Mouse (Mus musculus): ENCODE measurements around the gene Stx3. TPM values are rescaled to one million over a fixed set of nuclear protein-coding genes. Genes with fewer than 3 reads are reported as not detected.

Stx3 gene
- polyA plus RNA-seq (2015; fragmentation: Illumina TruSeq; extraction: RNeasy Lipid Tissue Mini Kit (QIAGEN cat#74804); ENCODE audit: insufficient read depth, low replicate concordance), result 7.6 TPM

DNA sequence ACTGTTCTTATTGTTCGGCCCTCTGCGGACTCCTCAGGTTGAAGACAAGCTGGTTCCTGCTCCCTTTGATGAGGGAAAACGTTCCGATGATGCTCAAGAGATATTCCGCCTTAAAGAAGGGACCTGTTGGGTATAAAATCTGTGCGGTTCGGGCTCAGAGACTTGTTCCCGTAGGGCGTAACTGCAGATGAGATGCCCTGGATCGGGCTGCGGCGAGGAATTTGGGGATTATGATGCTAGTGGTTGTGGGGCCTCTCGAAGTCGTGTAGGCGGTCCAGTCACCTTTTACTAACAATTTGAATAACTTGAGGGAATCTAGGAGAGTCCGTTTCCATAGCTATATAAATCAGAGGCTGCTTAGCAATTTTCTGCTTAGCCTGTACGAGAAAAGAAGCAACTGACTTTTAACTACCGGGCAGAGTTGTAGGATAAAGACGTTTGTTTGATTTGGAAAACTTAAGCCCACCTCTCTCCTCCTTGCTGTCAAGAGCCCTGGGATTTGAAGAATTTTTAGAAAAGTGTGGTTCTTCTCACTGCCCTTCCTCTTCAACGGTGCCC is at the start of gene Stx3:
Gene Stx3 (minus strand): TSS at position 261 of the 558 bp plus-strand sequence.

DNA sequence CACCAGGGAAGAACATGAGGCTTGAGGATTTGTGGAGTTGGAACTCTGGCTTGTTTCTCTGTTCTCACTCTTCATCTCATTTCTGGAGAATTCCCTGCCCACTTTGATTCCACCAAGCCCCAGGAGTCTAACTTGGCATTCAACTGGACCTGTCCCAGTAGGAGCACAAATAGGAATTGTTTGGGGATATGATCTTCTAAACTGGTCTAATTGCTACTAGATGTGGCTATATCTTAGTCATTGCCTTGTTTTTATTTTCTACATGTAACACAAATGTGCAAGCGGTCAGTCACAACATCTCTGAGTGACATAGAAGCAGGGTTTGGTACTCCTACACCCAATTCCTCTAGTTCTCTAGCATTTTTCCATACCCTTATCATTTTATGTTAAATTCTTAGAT is 41.8 kb upstream of the Stx3 start, which contains the start of gene Olfr1418:
Gene Olfr1418 (minus strand): TSS at position 101 of the 400 bp plus-strand sequence.

DNA sequence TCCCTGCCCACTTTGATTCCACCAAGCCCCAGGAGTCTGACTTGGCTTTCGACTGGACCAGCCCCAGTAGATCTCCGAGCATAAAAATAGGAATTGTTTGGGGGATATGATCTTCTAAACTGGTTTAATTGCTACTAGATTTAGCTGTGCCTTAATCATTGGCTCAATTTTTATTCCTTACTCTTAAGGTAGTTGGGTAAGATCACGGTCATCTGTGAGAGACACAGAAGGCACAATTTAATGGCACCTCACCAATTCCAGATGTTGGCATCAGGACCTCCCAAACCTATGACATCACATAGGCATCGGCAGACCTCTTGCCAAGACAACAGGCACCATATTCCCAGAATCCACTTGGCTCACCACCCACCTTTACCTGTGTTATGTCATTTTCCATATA is 19.9 kb upstream of the Stx3 start, which contains the start of gene Olfr1417:
Gene Olfr1417 (minus strand): TSS at position 101 of the 400 bp plus-strand sequence.

DNA sequence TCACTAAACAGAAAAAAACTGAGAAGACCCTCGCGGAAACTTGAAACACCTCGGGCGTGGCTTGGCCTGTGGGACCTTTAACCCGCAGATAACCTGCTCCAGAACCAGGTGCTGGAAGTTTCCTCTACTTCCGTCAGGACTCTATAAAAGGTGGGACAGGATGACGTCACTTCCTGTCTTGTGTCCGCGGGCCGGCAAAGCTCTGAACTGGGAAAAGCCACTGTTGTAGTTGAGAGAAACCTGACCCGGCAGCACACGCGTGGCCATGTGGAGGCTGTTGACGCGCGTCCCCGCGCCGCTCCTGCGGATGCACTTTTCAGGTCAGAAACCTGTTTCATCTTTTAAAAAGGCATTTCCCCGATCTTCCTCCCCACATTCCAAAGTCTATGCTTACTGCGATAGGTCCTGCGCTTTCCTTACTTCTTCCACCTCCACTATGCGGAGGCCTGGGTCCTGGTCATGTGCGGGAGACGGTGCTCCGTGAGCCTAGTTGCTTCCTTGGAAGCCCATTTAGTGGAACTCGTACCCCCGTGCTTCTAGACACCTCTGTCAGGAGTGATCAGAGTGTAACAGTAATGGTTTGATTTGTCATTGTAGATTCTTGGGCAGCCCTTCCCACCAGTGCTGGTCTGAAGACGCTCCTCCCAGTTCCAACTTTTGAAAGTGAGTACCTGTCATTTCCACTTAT is 48.9 kb downstream of the Stx3 start, which contains the start of gene Mrpl16:
Gene Mrpl16 (plus strand): TSS at position 187 of the 688 bp plus-strand sequence.

DNA sequence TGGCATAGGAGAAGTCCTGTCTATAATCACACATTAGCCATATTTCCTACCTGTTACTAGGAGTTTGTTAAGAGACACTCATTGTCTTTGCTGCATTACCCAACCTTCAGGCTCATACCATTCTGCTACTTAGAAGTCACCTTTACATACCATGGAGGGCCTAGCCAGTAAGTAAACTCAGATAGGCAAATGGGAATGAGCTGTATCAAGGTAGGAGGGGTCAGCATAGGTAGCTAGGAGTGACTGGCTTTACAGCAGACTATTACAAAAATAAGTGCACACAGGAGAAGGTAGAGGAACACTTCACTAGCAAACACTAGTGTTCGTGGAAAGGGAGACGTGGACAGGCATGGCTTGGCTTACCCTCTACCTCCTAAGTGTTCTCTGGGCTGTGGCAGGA is 71.9 kb downstream of the Stx3 start, which contains the start of gene Gif:
Gene Gif (plus strand): TSS at position 257 of the 400 bp plus-strand sequence.

Other genes with a start within 250 kb of the Stx3 start
- 11.1 TPM for gene Ms4a6d, start 214.6 kb downstream of the Stx3 start, polyA plus RNA-seq (2015; fragmentation: Illumina TruSeq; extraction: RNeasy Lipid Tissue Mini Kit (QIAGEN cat#74804); ENCODE audit: insufficient read depth, low replicate concordance)
- gene Ms4a2, start 195.7 kb downstream of the Stx3 start, polyA plus RNA-seq (2015; fragmentation: Illumina TruSeq; extraction: RNeasy Lipid Tissue Mini Kit (QIAGEN cat#74804); ENCODE audit: insufficient read depth, low replicate concordance), result 2.0 TPM
- gene Ms4a3, start 178.6 kb downstream of the Stx3 start, polyA plus RNA-seq (2015; fragmentation: Illumina TruSeq; extraction: RNeasy Lipid Tissue Mini Kit (QIAGEN cat#74804); ENCODE audit: insufficient read depth, low replicate concordance), result 0.83 TPM
- 1.3 TPM for gene Oosp2, start 158.8 kb downstream of the Stx3 start, polyA plus RNA-seq (2015; fragmentation: Illumina TruSeq; extraction: RNeasy Lipid Tissue Mini Kit (QIAGEN cat#74804); ENCODE audit: insufficient read depth, low replicate concordance)
- gene Oosp1, start 128.3 kb downstream of the Stx3 start, polyA plus RNA-seq (2015; fragmentation: Illumina TruSeq; extraction: RNeasy Lipid Tissue Mini Kit (QIAGEN cat#74804); ENCODE audit: insufficient read depth, low replicate concordance), result 8.4 TPM
- not detected for gene Oosp3, start 122.3 kb downstream of the Stx3 start, polyA plus RNA-seq (2015; fragmentation: Illumina TruSeq; extraction: RNeasy Lipid Tissue Mini Kit (QIAGEN cat#74804); ENCODE audit: insufficient read depth, low replicate concordance)
- not detected for gene Gif, start 71.8 kb downstream of the Stx3 start, polyA plus RNA-seq (2015; fragmentation: Illumina TruSeq; extraction: RNeasy Lipid Tissue Mini Kit (QIAGEN cat#74804); ENCODE audit: insufficient read depth, low replicate concordance)
- gene Mrpl16, start 49.0 kb downstream of the Stx3 start, polyA plus RNA-seq (2015; fragmentation: Illumina TruSeq; extraction: RNeasy Lipid Tissue Mini Kit (QIAGEN cat#74804); ENCODE audit: insufficient read depth, low replicate concordance), result 31.9 TPM
- gene Olfr1417, start 19.8 kb upstream of the Stx3 start, polyA plus RNA-seq (2015; fragmentation: Illumina TruSeq; extraction: RNeasy Lipid Tissue Mini Kit (QIAGEN cat#74804); ENCODE audit: insufficient read depth, low replicate concordance), result not detected
- gene Olfr1418, start 41.7 kb upstream of the Stx3 start, polyA plus RNA-seq (2015; fragmentation: Illumina TruSeq; extraction: RNeasy Lipid Tissue Mini Kit (QIAGEN cat#74804); ENCODE audit: insufficient read depth, low replicate concordance), result not detected
- not detected for gene Olfr1419, start 55.7 kb upstream of the Stx3 start, polyA plus RNA-seq (2015; fragmentation: Illumina TruSeq; extraction: RNeasy Lipid Tissue Mini Kit (QIAGEN cat#74804); ENCODE audit: insufficient read depth, low replicate concordance)
- gene Olfr1420, start 67.2 kb upstream of the Stx3 start, polyA plus RNA-seq (2015; fragmentation: Illumina TruSeq; extraction: RNeasy Lipid Tissue Mini Kit (QIAGEN cat#74804); ENCODE audit: insufficient read depth, low replicate concordance), result not detected
- 38.9 TPM for gene Patl1, start 93.0 kb upstream of the Stx3 start, polyA plus RNA-seq (2015; fragmentation: Illumina TruSeq; extraction: RNeasy Lipid Tissue Mini Kit (QIAGEN cat#74804); ENCODE audit: insufficient read depth, low replicate concordance)
- gene Osbp, start 146.5 kb upstream of the Stx3 start, polyA plus RNA-seq (2015; fragmentation: Illumina TruSeq; extraction: RNeasy Lipid Tissue Mini Kit (QIAGEN cat#74804); ENCODE audit: insufficient read depth, low replicate concordance), result 48.5 TPM
- not detected for gene Olfr1423, start 221.9 kb upstream of the Stx3 start, polyA plus RNA-seq (2015; fragmentation: Illumina TruSeq; extraction: RNeasy Lipid Tissue Mini Kit (QIAGEN cat#74804); ENCODE audit: insufficient read depth, low replicate concordance)
- not detected for gene Olfr1424, start 243.3 kb upstream of the Stx3 start, polyA plus RNA-seq (2015; fragmentation: Illumina TruSeq; extraction: RNeasy Lipid Tissue Mini Kit (QIAGEN cat#74804); ENCODE audit: insufficient read depth, low replicate concordance)